Mouse (Mus musculus): Measurements from ENCODE around the gene Csrp3.

DNA sequence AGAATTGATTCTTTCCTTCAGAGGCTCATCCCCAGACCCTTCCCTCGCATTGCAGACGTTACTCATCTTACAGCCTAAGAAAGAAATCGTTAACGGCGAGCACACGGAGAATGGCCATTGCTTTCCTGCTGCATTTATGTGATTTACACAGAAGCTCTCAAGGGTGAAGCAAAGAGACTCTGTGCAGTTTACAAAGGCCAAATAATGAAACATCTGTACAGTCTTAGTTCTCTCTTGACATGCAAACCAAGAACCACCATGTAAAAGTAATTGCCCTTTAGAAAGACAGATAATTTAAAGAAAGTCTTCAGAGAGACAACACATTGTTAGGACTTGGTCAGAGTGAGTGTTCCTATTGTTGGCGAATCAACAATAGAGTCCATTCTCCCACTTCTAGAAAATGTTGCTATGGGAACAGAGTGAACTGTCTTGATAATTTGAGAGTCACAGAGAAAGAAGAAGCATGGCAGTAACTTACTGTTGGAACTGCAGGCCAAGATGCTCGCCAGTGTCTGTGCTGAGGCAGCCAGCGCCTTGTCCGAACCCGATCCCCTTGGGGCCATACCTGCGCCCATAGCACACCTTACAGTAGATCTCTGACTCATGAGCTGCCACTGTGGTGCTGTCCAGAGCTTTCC, 12.7 kb downstream of the Csrp3 start:
- TF ChIP-seq CTCF (IDR thresholded peaks at IDR 0.05; ENCODE audit: control insufficient read depth, insufficient read depth, low read length) (no peak), POLR2A (IDR thresholded peaks at IDR 0.05; ENCODE audit: borderline replicate concordance, control insufficient read depth, low read depth, low read length) (no peak)

All from bone marrow, adult 2 months (tissue).